Mouse (Mus musculus) MEL (cell line): ENCODE measurements around the gene Ncaph2. TPM values are rescaled to one million over a fixed set of nuclear protein-coding genes. Genes with fewer than 3 reads are reported as not detected.

Source experiments
- DNase-seq: peaks from one replicate; pipeline ENCODE4 v3.0.0; 2011; ENCODE audit warnings: low read depth, low spot score
- H3K27ac ChIP-seq: 2 replicates; pipeline ENCODE4 v1.5.1; 2012; ENCODE audit warnings: low read depth, mild to moderate bottlenecking, control low read depth, low read length, moderate library complexity; ENCODE audit not compliant: control insufficient read depth
- H3K27me3 ChIP-seq, 2 experiments: fragments of 150-350 bp in 1 of 2; sonication (generic) in 1 of 2; 2 replicates each; pipeline ENCODE4 v1.6.1; 2012; ENCODE audit warnings: low read length in 2 of 2, mild to moderate bottlenecking in 2 of 2, improper control_type of control experiment in 1 of 2, moderate library complexity in 1 of 2; ENCODE audit not compliant: insufficient read depth in 2 of 2, control insufficient read depth in 1 of 2
- H3K36me3 ChIP-seq, 2 experiments: 2 replicates each; pipeline ENCODE4 v1.6.1; 2012 to 2014; ENCODE audit warnings: low read length in 2 of 2, improper control_type of control experiment in 1 of 2, inconsistent platforms in 1 of 2, mild to moderate bottlenecking in 1 of 2; ENCODE audit not compliant: insufficient read depth in 2 of 2, control insufficient read depth in 1 of 2
- H3K4me1 ChIP-seq, 2 experiments: fragments of 150-350 bp in 1 of 2; sonication (generic) in 1 of 2; 2 replicates each; pipeline ENCODE4 v1.6.1; 2012; ENCODE audit warnings: low read length in 2 of 2, improper control_type of control experiment in 1 of 2, mild to moderate bottlenecking in 1 of 2; ENCODE audit not compliant: insufficient read depth in 2 of 2, control insufficient read depth in 1 of 2
- H3K4me3 ChIP-seq, 2 experiments: fragments of 150-350 bp in 1 of 2; sonication (generic) in 1 of 2; 2 replicates each; pipeline ENCODE4 v1.5.1; 2012; ENCODE audit warnings: low read depth in 2 of 2, low read length in 2 of 2, mild to moderate bottlenecking in 2 of 2, moderate library complexity in 2 of 2, control low read depth in 1 of 2, improper control_type of control experiment in 1 of 2; ENCODE audit not compliant: control insufficient read depth in 1 of 2, insufficient read depth in 1 of 2
- H3K79me2 ChIP-seq: 2 replicates; pipeline ENCODE4 v1.6.1; 2012; ENCODE audit warnings: mild to moderate bottlenecking, low read length, moderate library complexity; ENCODE audit not compliant: control insufficient read depth, poor library complexity, insufficient read depth
- H3K9ac ChIP-seq: 2 replicates; pipeline ENCODE4 v1.6.1; 2012; ENCODE audit warnings: low read depth, mild to moderate bottlenecking, control low read depth, low read length, moderate library complexity; ENCODE audit not compliant: control insufficient read depth, poor library complexity, severe bottlenecking
- H3K9me3 ChIP-seq: fragments of 150-350 bp; sonication (generic); replicated peaks from 2 replicates; pipeline ENCODE4 v1.6.1; 2012; ENCODE audit warnings: mild to moderate bottlenecking, low read length, improper control_type of control experiment, moderate library complexity; ENCODE audit not compliant: insufficient read depth
- CHD2 ChIP-seq: IDR thresholded peaks from 2 replicates; pipeline ENCODE4 v1.6.1; 2011; ENCODE audit warnings: low read length, improper control_type of control experiment
- E2F4 ChIP-seq: IDR thresholded peaks from 2 replicates; pipeline ENCODE4 v1.6.1; 2011; ENCODE audit warnings: low read depth, low read length, improper control_type of control experiment, borderline replicate concordance
- ETS1 ChIP-seq: IDR thresholded peaks from 2 replicates; pipeline ENCODE4 v1.6.1; 2012; ENCODE audit warnings: low read depth, mild to moderate bottlenecking, inconsistent platforms, low read length, improper control_type of control experiment, moderate library complexity
- GABPA ChIP-seq: IDR thresholded peaks from 2 replicates; pipeline ENCODE4 v1.6.1; 2012; ENCODE audit warnings: low read depth, mild to moderate bottlenecking, inconsistent platforms, low read length, improper control_type of control experiment, moderate library complexity
- HCFC1 ChIP-seq: IDR thresholded peaks from 2 replicates; pipeline ENCODE4 v1.6.1; 2012; ENCODE audit warnings: low read depth, mild to moderate bottlenecking, inconsistent platforms, low read length, improper control_type of control experiment, moderate library complexity
- JUND ChIP-seq: IDR thresholded peaks from 2 replicates; pipeline ENCODE4 v1.6.1; 2011; ENCODE audit warnings: low read depth, mild to moderate bottlenecking, improper control_type of control experiment, low read length
- MAFK ChIP-seq: IDR thresholded peaks from 2 replicates; pipeline ENCODE4 v1.6.1; 2011; ENCODE audit warnings: low read depth, mild to moderate bottlenecking, low read length, improper control_type of control experiment, borderline replicate concordance
- MEF2A ChIP-seq: IDR thresholded peaks from 2 replicates; pipeline ENCODE4 v1.6.1; 2014; ENCODE audit warnings: low read depth, mild to moderate bottlenecking, inconsistent platforms, low read length, improper control_type of control experiment; ENCODE audit not compliant: poor library complexity, insufficient replicate concordance, severe bottlenecking; ENCODE audit errors: extremely low read depth
- MXI1 ChIP-seq: IDR thresholded peaks from 2 replicates; pipeline ENCODE4 v1.6.1; 2011; ENCODE audit warnings: mild to moderate bottlenecking, low read depth, low read length, improper control_type of control experiment
- NELFE ChIP-seq: IDR thresholded peaks from 2 replicates; pipeline ENCODE4 v1.6.1; 2011; ENCODE audit warnings: low read depth, low read length, improper control_type of control experiment
- NRF1 ChIP-seq: IDR thresholded peaks from 2 replicates; pipeline ENCODE4 v1.6.1; 2014; ENCODE audit warnings: low read depth, mild to moderate bottlenecking, inconsistent platforms, low read length, improper control_type of control experiment, moderate library complexity; ENCODE audit not compliant: poor library complexity, insufficient read depth, severe bottlenecking
- POLR2AphosphoS5 ChIP-seq: IDR thresholded peaks from 2 replicates; pipeline ENCODE4 v1.6.1; 2012; ENCODE audit warnings: low read depth, borderline replicate concordance, mild to moderate bottlenecking, inconsistent platforms, low read length, moderate library complexity, mixed read lengths
- SIN3A ChIP-seq: IDR thresholded peaks from 2 replicates; pipeline ENCODE4 v1.6.1; 2012; ENCODE audit warnings: low read length, improper control_type of control experiment, inconsistent platforms
- TAL1 ChIP-seq: IDR thresholded peaks from 2 replicates; pipeline ENCODE4 v1.6.1; 2012; ENCODE audit warnings: mild to moderate bottlenecking, inconsistent platforms, low read length, moderate library complexity, mixed read lengths
- TBP ChIP-seq: IDR thresholded peaks from 2 replicates; pipeline ENCODE4 v1.8.0; 2011; ENCODE audit warnings: low read depth, low read length, improper control_type of control experiment
- USF1 ChIP-seq: IDR thresholded peaks from 2 replicates; pipeline ENCODE4 v1.6.1; 2014; ENCODE audit warnings: low read depth, mild to moderate bottlenecking, inconsistent platforms, low read length, improper control_type of control experiment, moderate library complexity
- USF2 ChIP-seq, 2 experiments: IDR thresholded peaks; 2 replicates each; pipeline ENCODE4 v1.6.1; 2011 to 2012; ENCODE audit warnings: improper control_type of control experiment in 2 of 2, low read length in 2 of 2, borderline replicate concordance in 1 of 2, inconsistent platforms in 1 of 2, low read depth in 1 of 2, mild to moderate bottlenecking in 1 of 2; ENCODE audit not compliant: insufficient read depth in 1 of 2
- ZMIZ1 ChIP-seq: IDR thresholded peaks from 2 replicates; pipeline ENCODE4 v1.6.1; 2012; ENCODE audit warnings: low read depth, mild to moderate bottlenecking, inconsistent platforms, low read length, improper control_type of control experiment, moderate library complexity
- polyA plus RNA-seq, 2 experiments: library from polyadenylated mRNA; stranded (reverse) in 1 of 2; unstranded in 1 of 2; fragments of >175 nt in 1 of 2; fragments of >200 nt in 1 of 2; gene quantifications; 2 replicates each; pipeline versions ENCODE4 v1.2.1 to v1.2.4; 2012; ENCODE audit warnings: low replicate concordance in 2 of 2, low read depth in 1 of 2; ENCODE audit not compliant: insufficient read length in 2 of 2, insufficient read depth in 1 of 2, missing spikeins in 1 of 2
- total RNA-seq: library from RNA; depleted of rRNA; stranded (reverse); fragments of 300-350 nt; gene quantifications from 2 replicates; pipeline ENCODE4 v1.2.3, GENCODE M21; 2012; rRNA removed

Ncaph2 gene
- total and polyA plus RNA-seq, 3 experiments: 137 to 165 (median 160) TPM

GRCm38 (mm10) chr15:89421938-89422337 is 66.4 kb downstream of the Ncaph2 start:
- DNase-seq: no peak
- no peaks in the 10 kb centered on the region for H3K4me1 ChIP-seq
- no peaks in the 10 kb centered on the region for H3K79me2 ChIP-seq
- TF ChIP-seq MXI1: no peak
- no peak for TF ChIP-seq NRF1
- no peak for TF ChIP-seq E2F4
- TF ChIP-seq CHD2: no peak
- no peak for TF ChIP-seq TAL1
- TF ChIP-seq USF2 (IDR thresholded peaks at IDR 0.05; ENCODE audit: borderline replicate concordance in 1 of 2, insufficient read depth in 1 of 2, low read depth in 1 of 2, low read length in 2 of 2): no peak
- TF ChIP-seq TBP: no peak
- TF ChIP-seq ZMIZ1: no peak
- no peak for TF ChIP-seq MEF2A
- no peak for TF ChIP-seq NELFE
- TF ChIP-seq ETS1: no peak
- TF ChIP-seq HCFC1: no peak
- no peak for TF ChIP-seq POLR2AphosphoS5
- TF ChIP-seq MAFK: no peak
- TF ChIP-seq GABPA: no peak
- TF ChIP-seq USF1: no peak
- no peak for TF ChIP-seq SIN3A
- no peak for TF ChIP-seq JUND
- H3K27me3 ChIP-seq: no peaks in the 10 kb centered on the region
- no peak overlapping the region for H3K27ac ChIP-seq
- H3K4me3 ChIP-seq: no peak overlapping the region
- no peak overlapping the region for H3K9ac ChIP-seq
- H3K9me3 ChIP-seq: no peaks in the 10 kb centered on the region
- no peaks in the 10 kb centered on the region for H3K36me3 ChIP-seq

Other genes starting within 250 kb of the Ncaph2 start
- 14.4 and 17.5 TPM in 2 replicates for gene Tubgcp6, start 232.6 kb upstream of the Ncaph2 start, total RNA-seq
- gene Tubgcp6, start 232.6 kb upstream of the Ncaph2 start, polyA plus RNA-seq: 10 to 100 TPM in 1 of 2 experiments, not detected in 1; 25.3 TPM
- 17.9 and 23.3 TPM in 2 replicates for gene Hdac10, start 227.0 kb upstream of the Ncaph2 start, total RNA-seq
- gene Hdac10, start 227.0 kb upstream of the Ncaph2 start, polyA plus RNA-seq: 10 to 100 TPM in 1 of 2 experiments, not detected in 1; 26.6 TPM
- gene Mapk12, start 215.0 kb upstream of the Ncaph2 start, total RNA-seq: 0.10 TPM in 1 of 2 replicates, not detected in the other
- gene Mapk12, start 215.0 kb upstream of the Ncaph2 start, polyA plus RNA-seq: under 1 TPM in 1 of 2 experiments, not detected in 1; 0.18 TPM
- gene Mapk11, start 206.1 kb upstream of the Ncaph2 start, total RNA-seq: 0.04 and 0.16 TPM in 2 replicates
- gene Mapk11, start 206.1 kb upstream of the Ncaph2 start, polyA plus RNA-seq: under 1 TPM in 1 of 2 experiments, not detected in 1; 0.04 TPM
- gene Plxnb2, start 174.9 kb upstream of the Ncaph2 start, total RNA-seq: 0.10 and 0.19 TPM in 2 replicates
- under 1 TPM in 1 of 2 experiments, not detected in 1; 0.17 TPM for gene Plxnb2, start 174.9 kb upstream of the Ncaph2 start, polyA plus RNA-seq
- 4.6 and 6.1 TPM in 2 replicates for gene Dennd6b, start 159.2 kb upstream of the Ncaph2 start, total RNA-seq
- gene Dennd6b, start 159.2 kb upstream of the Ncaph2 start, polyA plus RNA-seq: 10 to 100 TPM in 1 of 2 experiments, not detected in 1; 11.4 TPM
- 13.5 and 15.5 TPM in 2 replicates for gene Ppp6r2, start 144.2 kb upstream of the Ncaph2 start, total RNA-seq
- 10 to 100 TPM in 1 of 2 experiments, not detected in 1; 23.2 TPM for gene Ppp6r2, start 144.2 kb upstream of the Ncaph2 start, polyA plus RNA-seq
- gene Sbf1, start 40.4 kb upstream of the Ncaph2 start, total RNA-seq: 80.4 and 84.6 TPM in 2 replicates
- gene Sbf1, start 40.4 kb upstream of the Ncaph2 start, polyA plus RNA-seq: 100 to 1,000 TPM in 1 of 2 experiments, not detected in 1; 147 TPM
- 1.4 and 7.1 TPM in 2 replicates for gene Adm2, start 33.0 kb upstream of the Ncaph2 start, total RNA-seq
- gene Adm2, start 33.0 kb upstream of the Ncaph2 start, polyA plus RNA-seq: 10 to 100 TPM in 1 of 2 experiments, not detected in 1; 18.2 TPM
- gene Miox, start 21.3 kb upstream of the Ncaph2 start, total RNA-seq: not detected in 2 replicates
- gene Miox, start 21.3 kb upstream of the Ncaph2 start, polyA plus RNA-seq: not detected
- gene Lmf2, start 60 bp upstream of the Ncaph2 start, total RNA-seq: 14.5 and 14.7 TPM in 2 replicates
- 10 to 100 TPM in 1 of 2 experiments, not detected in 1; 52.0 TPM for gene Lmf2, start 60 bp upstream of the Ncaph2 start, polyA plus RNA-seq
- gene Sco2, start 18.1 kb downstream of the Ncaph2 start, total RNA-seq: 50.2 and 58.9 TPM in 2 replicates
- 10 to 100 TPM in 1 of 2 experiments, not detected in 1; 34.6 TPM for gene Sco2, start 18.1 kb downstream of the Ncaph2 start, polyA plus RNA-seq
- gene Tymp, start 21.3 kb downstream of the Ncaph2 start, total RNA-seq: 0.92 and 1.5 TPM in 2 replicates
- gene Tymp, start 21.3 kb downstream of the Ncaph2 start, polyA plus RNA-seq: 1 to 10 TPM in 1 of 2 experiments, not detected in 1; 2.0 TPM
- gene Odf3b, start 23.6 kb downstream of the Ncaph2 start, total RNA-seq: not detected in 2 replicates
- gene Odf3b, start 23.6 kb downstream of the Ncaph2 start, polyA plus RNA-seq: not detected
- not detected in 2 replicates for gene Klhdc7b, start 29.2 kb downstream of the Ncaph2 start, total RNA-seq
- gene Klhdc7b, start 29.2 kb downstream of the Ncaph2 start, polyA plus RNA-seq: under 1 TPM in 1 of 2 experiments, not detected in 1; 0.01 TPM
- 0.82 and 1.5 TPM in 2 replicates for gene Syce3, start 54.8 kb downstream of the Ncaph2 start, total RNA-seq
- gene Syce3, start 54.8 kb downstream of the Ncaph2 start, polyA plus RNA-seq: 1 to 10 TPM in 1 of 2 experiments, not detected in 1; 1.4 TPM
- gene Cpt1b, start 70.1 kb downstream of the Ncaph2 start, total RNA-seq: 0.92 and 1.4 TPM in 2 replicates
- gene Cpt1b, start 70.1 kb downstream of the Ncaph2 start, polyA plus RNA-seq: 1 to 10 TPM in 1 of 2 experiments, not detected in 1; 2.0 TPM
- 2.5 and 3.8 TPM in 2 replicates for gene C730034F03Rik, start 73.9 kb downstream of the Ncaph2 start, total RNA-seq
- 1 to 10 TPM in 1 of 2 experiments, not detected in 1; 1.6 TPM for gene C730034F03Rik, start 73.9 kb downstream of the Ncaph2 start, polyA plus RNA-seq
- not detected in 2 replicates for gene Gm44502, start 74.0 kb downstream of the Ncaph2 start, total RNA-seq
- gene Gm44502, start 74.0 kb downstream of the Ncaph2 start, polyA plus RNA-seq: not detected
- gene Chkb, start 74.2 kb downstream of the Ncaph2 start, total RNA-seq: 19.3 and 19.5 TPM in 2 replicates
- gene Chkb, start 74.2 kb downstream of the Ncaph2 start, polyA plus RNA-seq: 10 to 100 TPM in 1 of 2 experiments, not detected in 1; 51.3 TPM
- 0.04 TPM in 1 of 2 replicates, not detected in the other for gene Mapk8ip2, start 98.2 kb downstream of the Ncaph2 start, total RNA-seq
- under 1 TPM in 1 of 2 experiments, not detected in 1; 0.01 TPM for gene Mapk8ip2, start 98.2 kb downstream of the Ncaph2 start, polyA plus RNA-seq
- gene Arsa, start 121.7 kb downstream of the Ncaph2 start, total RNA-seq: 8.4 and 9.1 TPM in 2 replicates
- 10 to 100 TPM in 1 of 2 experiments, not detected in 1; 28.1 TPM for gene Arsa, start 121.7 kb downstream of the Ncaph2 start, polyA plus RNA-seq
- 7.8 and 14.2 TPM in 2 replicates for gene Shank3, start 143.9 kb downstream of the Ncaph2 start, total RNA-seq
- 10 to 100 TPM in 1 of 2 experiments, not detected in 1; 20.3 TPM for gene Shank3, start 143.9 kb downstream of the Ncaph2 start, polyA plus RNA-seq
- not detected in 2 replicates for gene Acr, start 212.6 kb downstream of the Ncaph2 start, total RNA-seq
- gene Acr, start 212.6 kb downstream of the Ncaph2 start, polyA plus RNA-seq: under 1 TPM in 1 of 2 experiments, not detected in 1; 0.15 TPM
- 3.0 and 3.3 TPM in 2 replicates for gene Rabl2, start 236.2 kb downstream of the Ncaph2 start, total RNA-seq
- 10 to 100 TPM in 1 of 2 experiments, not detected in 1; 10.6 TPM for gene Rabl2, start 236.2 kb downstream of the Ncaph2 start, polyA plus RNA-seq